Mouse (Mus musculus): Measurements from ENCODE around the gene Map7d3. TPM values are rescaled to one million over a fixed set of nuclear protein-coding genes. Genes with fewer than 3 reads are reported as not detected.

The Map7d3 gene
- 1 to 10 TPM; 1.4 to 2.6 TPM for total RNA-seq (2021)
- long read RNA-seq, experiment 1, result 0 reads
- long read RNA-seq, experiment 2, result 0 reads

DNA sequence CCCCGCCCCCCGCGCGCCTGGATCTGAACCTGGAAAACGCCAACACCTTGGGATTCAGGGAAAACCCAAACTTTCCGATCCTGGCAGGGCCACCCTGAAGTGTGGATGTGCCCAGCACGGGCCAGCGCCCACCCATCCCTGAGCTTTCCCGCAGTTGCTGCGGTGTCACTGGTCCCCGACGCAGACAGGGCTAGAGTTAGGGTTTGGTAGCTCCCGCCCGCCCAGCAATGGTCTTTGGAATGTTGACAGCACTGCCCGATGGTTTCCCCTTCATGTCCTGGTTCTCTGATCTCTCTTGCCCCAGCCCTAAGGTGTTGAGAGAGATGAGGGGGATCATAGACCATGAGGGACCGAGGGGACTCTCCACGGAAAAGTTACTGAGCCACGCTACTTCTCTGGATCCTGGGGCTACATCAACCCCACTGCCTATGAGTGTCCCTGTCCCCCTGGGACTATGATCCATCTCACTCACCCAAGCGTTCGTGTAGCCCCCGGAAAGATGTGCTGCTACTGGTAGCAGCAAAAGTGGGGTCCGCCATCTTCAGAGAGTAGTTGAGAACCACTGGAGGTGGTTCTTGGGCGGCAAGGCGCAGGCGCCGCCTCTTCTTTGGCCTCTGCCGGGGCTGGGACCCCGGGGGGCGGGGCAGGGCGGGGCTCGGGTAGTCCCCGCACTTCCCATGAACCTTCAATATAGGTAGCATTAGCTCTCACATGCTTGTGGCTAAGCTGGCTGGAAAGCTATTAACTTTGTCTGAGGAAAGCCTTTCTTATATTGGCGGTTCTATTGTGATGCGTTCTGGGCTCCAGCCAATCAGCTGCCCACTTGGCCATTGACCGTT is at the start of gene Map7d3:
Gene Map7d3 (minus strand): TSS at position 562 of the 839 bp plus-strand sequence.
- DNase-seq, result peak; percentile 27 to 58

DNA sequence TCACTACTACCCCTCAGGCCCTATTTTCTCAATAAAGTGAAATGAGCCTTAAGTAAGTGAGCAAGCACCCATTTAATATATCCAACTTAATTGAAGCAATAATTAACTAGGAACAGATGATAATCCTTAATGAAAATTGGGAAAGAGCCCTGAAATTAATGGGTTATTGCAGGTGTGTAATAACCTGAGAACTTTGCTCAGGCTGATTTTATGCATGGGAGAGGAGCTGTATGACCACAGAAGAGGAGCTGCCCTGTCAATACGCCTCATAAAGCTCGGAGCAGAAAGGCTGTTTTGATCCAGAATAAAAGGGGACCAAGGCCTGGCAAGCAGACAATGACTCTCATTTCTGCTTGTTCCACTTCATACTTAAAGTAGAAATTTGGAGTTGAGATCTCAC is 47.7 kb upstream of the Map7d3 start, which contains the start of gene Adgrg4:
Gene Adgrg4 (plus strand): TSS at position 301 of the 400 bp plus-strand sequence.
- no peak for DNase-seq

DNA sequence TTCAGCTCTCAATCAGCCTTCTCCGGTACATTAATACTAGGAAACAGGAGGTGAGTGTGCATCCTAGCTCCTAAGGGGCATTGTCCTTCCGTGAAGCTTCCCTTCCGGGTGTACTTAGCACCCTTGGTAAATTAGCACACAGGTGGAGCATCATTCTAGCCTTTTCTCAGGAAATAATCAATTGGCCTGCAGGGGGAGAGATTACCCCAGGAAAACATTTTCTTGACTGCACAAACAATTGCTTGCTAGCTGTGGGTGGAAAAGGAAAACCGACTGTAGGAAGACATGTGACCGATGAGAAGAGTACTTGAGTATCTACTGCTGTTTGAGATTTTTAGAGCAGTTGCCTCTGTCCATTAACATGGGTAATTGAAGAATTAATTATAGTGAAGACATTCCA is 19.1 kb upstream of the Map7d3 start:
- no peak for DNase-seq

DNA sequence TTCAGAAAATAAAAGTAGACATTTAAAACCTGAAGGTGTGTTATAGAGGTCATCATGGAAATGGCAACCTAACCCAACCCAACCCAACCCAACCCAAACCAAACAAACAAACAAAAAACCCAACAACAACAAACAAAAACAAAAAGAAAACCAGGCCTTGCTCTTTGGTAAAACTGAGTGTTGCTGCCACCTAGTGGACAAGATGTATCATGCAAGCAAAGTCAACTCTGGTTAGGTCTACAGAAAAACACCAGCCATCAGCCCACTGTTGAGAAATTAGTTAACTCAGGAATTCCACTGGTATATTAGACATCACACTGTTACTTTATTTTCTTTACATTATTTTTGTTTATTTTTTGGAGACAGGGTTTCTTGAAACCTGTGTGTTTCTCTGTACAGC is 17.2 kb upstream of the Map7d3 start:
- DNase-seq, result peak; percentile 5 to 19

DNA sequence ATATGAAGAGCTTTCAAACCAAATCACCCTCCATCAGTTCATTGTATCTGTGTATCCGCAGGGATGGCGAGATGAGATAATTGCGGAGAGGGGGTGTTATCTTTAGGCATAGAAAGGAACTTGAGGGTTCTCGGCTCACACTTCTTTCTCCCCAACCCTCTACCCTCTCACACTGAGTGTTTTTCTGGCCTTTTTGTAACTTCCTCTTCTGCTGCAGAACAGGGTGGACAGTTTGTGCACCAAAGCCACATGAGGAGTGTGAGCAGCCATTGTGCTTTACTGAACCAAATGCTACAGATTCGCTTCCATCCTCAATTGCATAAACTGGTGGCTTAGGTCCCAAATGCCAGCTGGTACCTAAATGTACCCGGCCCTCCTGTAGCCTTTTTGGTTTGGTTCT is 13.7 kb upstream of the Map7d3 start:
- DNase-seq, result no peak

DNA sequence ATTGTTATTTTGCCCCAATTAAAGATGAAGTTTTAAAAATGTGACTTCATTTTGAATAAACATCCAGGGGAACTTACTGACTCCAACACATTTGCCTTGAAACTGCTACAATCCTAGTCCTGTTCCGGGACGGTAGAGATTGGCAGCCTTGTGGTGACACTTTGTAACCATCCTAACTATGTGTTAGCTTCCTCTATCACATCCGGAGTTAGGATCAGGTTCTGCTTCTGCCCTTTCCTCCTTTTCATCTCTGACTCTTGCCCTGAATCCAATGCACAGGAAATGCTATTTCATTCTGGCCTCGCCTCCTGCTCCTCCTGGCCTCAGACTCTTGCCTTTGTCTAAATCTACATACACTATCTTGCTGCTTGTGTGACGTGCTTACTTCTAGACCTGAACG is 5.4 kb upstream of the Map7d3 start:
- DNase-seq, result no peak

DNA sequence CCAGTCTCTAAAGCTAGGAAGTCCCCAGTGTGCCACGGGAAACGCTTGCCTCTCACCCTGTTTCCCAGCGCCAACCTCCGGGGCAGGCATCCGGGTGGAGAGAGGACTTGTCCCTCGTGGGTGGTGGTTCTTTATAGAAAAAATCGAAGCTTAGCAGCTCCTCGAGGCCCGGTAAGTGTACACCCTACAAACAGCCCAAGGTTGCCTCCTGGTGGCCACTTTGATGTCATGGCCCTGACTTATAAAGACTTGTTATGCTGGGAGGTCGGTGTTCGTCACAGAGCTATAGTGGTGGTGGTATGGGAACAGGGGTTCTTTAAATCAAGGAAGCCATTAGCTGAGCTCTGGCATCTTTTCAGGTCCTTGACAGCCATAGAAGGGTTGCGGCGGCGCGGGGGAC is 30.9 kb downstream of the Map7d3 start:
- DNase-seq, result peak; percentile 69 to 73

DNA sequence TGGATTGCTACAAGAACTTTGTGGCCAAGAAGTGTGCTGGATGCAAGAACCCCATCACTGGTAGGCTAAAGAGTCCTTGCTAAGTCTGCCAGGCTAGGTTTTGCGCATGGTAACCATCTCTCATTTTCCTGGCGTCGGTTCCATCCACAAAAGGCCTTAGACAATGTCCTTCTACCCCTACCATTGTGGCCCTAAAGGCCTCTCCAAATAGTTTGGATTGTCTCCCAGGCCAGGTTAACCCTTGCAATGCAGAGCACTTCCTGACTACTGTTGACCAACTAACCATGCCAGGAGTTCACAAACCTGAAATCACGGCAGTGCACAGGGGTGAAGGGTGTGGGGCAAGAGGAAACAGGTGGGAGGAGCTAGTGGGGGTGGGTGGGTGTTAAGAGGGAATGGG is 31.5 kb downstream of the Map7d3 start:
- DNase-seq, result no peak

DNA sequence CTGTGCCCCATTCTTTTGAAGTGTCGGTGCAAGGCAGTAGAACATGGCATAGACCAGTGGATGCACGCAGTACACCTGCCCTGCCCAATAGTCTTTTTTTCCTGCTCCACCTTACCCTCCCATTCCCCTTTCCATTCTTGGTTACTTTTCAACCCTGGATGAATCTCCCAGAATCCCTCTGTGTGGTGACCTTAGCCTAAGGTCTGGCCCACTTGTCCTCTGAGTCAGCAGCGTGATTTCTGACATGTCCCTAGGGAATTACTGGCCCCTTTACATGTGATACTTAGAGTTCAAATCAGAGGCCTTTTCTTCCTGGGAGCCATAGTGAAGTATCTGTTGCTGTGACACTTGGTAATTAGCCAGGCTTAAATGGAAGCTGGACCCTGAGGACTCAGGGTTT is 34.6 kb downstream of the Map7d3 start:
- no peak for DNase-seq

DNA sequence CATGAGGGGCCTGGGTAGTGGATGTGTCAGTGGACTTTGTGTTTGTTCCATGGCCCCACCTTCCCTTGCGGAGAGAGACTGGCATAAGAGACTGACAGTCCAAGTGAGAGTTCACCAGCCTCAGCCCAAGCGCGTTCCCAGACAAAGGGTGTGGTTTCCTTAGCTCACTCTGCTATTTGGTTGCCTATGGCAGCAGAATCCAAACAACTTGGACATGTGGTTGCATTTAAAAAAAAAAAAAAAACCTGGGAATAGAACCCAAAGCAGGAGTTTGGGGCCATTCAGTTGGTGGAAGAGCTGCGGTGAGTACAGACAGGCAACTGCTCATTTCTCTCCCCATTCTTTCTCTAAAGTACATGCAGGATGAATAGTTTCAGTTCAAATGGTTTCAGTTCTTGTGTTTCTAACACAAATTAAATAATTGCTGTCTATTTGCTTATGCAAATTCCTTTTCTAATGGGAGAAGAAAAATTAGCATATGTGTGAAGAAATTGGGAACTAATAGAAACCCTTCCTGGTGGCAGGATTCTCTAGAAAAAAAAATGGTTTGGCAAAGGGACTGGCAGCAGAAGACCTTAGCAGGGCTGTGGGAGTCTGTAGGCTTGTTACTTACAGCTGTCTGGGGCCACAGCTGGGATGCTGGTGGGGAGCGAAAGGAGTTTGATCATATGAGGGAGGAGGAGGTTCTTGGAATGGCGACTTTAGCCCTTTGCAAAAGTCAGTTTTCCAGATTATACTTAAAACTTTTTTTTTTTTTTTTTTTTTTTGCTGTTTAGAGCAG is 35.7 kb downstream of the Map7d3 start:
- no peak for DNase-seq

DNA sequence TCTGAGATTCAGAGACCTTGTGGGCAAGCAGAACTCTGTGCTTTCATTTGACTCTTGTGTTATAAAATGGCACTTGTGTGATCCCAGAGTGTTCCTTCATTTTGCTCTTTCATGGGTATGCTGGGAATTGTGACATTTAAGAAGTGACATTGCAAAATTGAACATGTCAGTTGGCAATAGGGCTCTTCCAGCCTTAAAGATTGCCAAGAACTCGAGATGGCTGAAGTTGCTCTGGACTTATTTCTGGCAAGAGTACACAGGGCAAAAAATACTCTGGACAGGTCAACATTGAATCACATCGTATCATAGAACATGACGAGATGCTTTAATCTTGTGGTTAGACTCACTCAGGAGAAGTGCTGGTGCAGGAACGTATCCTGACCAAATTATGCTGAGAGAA is 48.8 kb downstream of the Map7d3 start:
- DNase-seq, result no peak

DNA sequence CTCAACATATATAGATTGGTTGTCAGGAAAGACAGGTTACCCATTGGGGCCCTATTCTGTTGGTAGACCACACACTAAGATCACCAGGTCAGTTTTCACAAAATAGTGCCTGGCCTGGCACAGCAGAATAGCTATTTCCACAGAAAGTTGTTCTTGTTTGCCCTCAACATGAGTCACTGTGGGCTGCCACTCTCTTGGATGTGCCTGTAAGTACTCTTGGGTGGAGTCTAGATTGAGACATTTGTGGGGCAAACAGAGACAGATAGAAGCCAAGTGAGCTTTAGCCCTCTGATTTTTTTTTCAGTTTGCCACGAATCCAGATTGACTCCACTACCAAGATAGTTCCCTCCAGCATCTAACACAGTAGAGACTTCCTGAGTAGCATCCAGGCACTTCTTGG is 50.4 kb downstream of the Map7d3 start:
- no peak for DNase-seq

DNA sequence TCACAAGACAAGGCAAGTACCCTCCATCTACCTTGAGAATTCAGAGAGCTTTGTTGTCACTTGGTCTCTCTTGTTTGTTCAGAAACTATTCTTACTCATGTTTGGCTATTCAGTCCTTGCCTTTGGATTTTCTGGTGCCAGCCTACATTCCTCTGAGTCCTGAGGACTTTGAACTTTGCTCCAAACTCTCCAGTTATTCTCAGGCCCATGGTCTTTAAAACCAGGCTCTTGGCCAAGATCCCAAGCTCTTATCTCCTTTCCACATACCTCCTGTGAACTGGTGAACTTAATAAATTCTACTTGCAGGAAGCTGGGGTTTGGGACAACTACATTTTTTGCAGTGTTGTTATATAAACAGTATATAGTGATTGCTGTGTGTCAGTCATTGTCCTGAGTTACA is 52.3 kb downstream of the Map7d3 start:
- DNase-seq, result peak in 1 of 2 experiments; percentile 35

DNA sequence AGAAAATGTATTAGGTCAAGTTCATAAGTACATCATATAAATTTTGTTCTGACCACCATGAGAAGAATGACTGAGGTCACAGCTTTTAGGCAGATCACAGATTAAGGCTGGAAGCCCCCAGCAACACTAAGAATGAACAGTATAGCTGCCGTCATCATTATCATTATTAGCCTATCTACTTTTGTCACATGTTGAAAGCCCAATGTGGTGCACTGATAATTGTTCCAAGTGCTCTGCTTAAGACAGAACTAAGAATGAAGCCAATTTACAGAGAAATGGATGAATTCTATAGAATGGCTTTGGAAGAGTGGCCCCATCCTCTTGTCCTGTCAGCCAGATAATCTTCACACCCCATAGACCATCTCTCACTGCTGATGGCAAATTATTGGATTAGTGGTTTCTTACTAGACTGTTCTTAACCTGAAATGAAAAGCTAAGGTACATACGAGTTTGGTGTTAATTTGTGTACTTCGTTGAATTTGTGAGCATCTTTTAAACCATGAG is 61.8 kb downstream of the Map7d3 start:
- DNase-seq, result no peak

DNA sequence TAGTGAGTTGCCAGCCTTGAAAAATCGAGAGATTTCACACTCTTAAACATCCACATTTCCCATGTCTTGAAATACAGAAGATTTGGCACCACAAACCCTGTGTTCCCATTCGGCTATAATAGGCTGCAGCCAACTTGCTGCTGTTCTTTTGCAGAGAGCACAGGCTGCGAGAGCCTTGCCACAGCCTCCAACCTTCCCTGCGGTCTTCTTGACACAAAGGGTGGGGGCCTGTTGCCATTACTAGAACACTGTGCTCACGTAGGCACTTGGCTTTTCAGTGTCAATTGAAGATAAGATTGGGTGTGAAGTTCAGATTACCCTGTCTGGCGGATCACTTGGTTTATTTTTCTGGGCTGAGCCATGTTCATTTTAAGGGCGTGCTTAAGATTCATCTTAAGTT is 65.8 kb downstream of the Map7d3 start:
- no peak for DNase-seq

DNA sequence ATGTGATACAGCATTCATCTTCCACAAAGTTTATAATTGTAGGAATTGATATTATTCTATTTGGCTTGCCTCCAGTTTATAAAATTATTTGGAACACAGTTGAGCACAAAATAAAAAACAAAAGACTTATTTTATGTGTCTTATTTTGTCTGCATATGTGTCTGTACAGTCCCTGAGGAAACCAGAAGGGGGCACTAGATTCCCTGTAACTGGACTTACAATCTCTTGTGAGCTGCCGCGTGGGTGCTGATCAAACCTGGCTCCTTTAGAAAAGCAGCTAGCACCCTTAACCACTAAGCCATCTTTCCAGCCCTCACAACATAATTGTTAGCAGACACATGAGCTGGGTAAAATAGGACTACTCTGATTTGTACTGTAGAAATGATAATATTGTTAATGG is 66.5 kb downstream of the Map7d3 start:
- DNase-seq, result peak; percentile 21 to 58

DNA sequence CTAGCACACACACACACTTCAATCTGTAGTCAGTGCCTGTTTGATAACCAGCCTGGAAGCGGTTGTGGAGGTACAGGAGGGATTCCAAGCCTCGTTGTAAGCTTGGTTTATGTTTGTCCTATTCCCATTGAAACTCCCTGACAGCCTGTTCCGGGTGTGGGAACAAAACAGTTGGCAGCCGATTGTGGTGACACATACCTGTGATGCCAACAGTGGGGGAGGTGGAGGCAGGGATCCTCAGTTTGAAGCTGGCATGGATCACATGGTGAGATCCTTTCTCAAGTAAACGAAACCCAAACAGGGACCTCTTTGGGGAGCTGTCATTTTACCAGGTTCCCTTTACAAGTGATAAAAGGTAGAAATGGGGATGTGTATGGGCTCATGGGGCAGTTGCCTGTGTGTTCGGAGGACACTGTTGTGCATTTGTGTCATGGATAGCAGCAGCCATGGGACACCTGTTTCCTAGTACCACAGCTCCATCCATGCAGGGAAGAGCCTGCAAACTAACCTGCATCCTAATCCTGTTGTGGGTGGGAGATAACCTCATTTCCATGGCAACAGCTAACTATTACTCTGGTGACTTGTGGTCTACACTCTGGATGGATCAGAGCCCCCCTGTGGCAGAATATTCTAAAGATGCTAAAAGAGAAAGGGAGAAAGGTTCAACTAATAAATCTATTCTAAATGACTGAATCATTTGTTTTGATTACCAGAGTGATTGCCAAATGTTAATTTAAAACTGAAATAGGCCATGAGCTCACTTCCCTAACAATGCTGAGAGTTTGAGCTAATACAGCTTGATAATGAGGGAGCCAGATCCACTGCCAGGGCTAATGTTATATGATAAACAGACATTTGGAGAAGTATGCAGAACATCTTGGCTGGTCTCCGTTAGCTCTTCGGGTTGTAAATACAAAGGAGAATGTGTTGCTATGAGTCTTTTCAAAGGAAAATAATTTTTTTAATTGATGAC is 68.5 kb downstream of the Map7d3 start:
- DNase-seq, result no peak

DNA sequence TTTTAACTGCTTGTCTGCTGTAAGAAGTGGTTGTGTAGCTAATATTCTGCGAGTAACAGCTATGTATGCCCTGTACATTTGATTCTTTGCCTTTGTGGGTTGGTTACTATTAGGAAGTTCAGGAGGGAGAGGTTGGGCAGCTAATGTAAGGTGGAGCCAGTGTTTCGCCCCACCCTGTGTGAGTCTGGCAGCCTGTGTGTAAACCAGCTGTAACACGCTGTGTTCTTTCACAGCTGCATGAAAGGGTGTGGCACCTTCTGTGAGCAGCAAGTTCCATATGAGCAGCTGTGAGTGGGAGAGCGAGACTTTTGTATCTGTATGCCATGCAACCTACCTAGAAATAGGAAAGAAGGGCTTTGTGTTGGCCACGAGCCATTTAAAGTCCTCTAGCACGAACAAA is 70.0 kb downstream of the Map7d3 start:
- no peak for DNase-seq

DNA sequence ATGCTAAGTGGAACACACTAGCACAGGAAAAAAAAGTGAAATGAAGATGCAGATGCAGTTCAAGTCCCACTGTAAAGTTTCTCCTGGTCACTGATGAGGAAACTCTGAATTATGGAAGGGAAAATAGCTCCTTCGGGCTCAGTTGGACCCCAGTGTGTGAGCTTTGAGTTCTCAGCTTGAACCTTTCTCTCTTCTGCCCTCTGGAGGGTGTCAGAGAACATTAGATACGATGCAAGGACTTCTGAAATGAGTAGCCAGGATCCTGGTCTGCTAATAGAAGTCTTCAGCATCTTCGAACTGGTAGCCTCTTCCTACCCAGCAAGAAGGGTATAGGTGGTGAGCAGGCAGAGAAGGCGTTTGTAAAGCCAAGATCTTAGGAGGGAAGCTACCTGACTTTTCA is 70.6 kb downstream of the Map7d3 start:
- DNase-seq, result no peak
